Mouse (Mus musculus) heart, embryonic 12.5 days (tissue): ENCODE data around the gene Olfr317. TPM values are rescaled to one million over a fixed set of nuclear protein-coding genes. Genes with fewer than 3 reads are reported as not detected.
"Not testable (repeated sequence)": the region's sequence is repeated elsewhere in the genome, so short reads cannot be mapped to it uniquely, and the experiment has no call there.

Experiments used
- ATAC-seq: fragments of 200-750 bp; cut with Nextera tagmentation; 2 replicates; pipeline ENCODE4 v1.8.0; 2017; ENCODE audit warnings: moderate TSS enrichment, moderate library complexity; ENCODE audit not compliant: insufficient number of reproducible peaks, low FRiP score
- H3K27ac ChIP-seq: fragments of 300-500 bp; sonication (generic); 2 replicates; pipeline ENCODE4 v1.5.1; 2016; ENCODE audit warnings: mild to moderate bottlenecking, moderate library complexity; ENCODE audit not compliant: poor library complexity, severe bottlenecking
- H3K27me3 ChIP-seq: fragments of 300-500 bp; sonication (generic); replicated peaks from 2 replicates; pipeline ENCODE4 v1.6.1; 2016; ENCODE audit warnings: mild to moderate bottlenecking, moderate library complexity
- H3K36me3 ChIP-seq: fragments of 300-500 bp; sonication (generic); 2 replicates; pipeline ENCODE4 v1.6.1; 2016; ENCODE audit warnings: mild to moderate bottlenecking, moderate library complexity
- H3K4me1 ChIP-seq: fragments of 300-500 bp; sonication (generic); replicated peaks from 2 replicates; pipeline ENCODE4 v1.6.1; 2016; ENCODE audit warnings: mild to moderate bottlenecking
- H3K4me2 ChIP-seq: fragments of 300-500 bp; sonication (generic); 2 replicates; pipeline ENCODE4 v1.6.1; 2016; ENCODE audit warnings: mild to moderate bottlenecking, moderate library complexity
- H3K4me3 ChIP-seq: fragments of 300-500 bp; sonication (generic); 2 replicates; pipeline ENCODE4 v1.5.1; 2016; ENCODE audit warnings: mild to moderate bottlenecking
- H3K9ac ChIP-seq: fragments of 300-500 bp; sonication (generic); 2 replicates; pipeline ENCODE4 v1.6.1; 2016; ENCODE audit warnings: mild to moderate bottlenecking, moderate library complexity
- H3K9me3 ChIP-seq: fragments of 300-500 bp; sonication (generic); replicated peaks from 2 replicates; pipeline ENCODE4 v1.6.1; 2016; ENCODE audit warnings: mild to moderate bottlenecking, moderate library complexity
- WGBS: fragments of 180-500 bp; shearing (Covaris S2); methylation state at CpG from one replicate; pipeline ENCODE4 v1.1.7; 2016; 5-methylcytosine and 5-hydroxymethylcytosine counted together
- polyA plus RNA-seq: library from polyadenylated mRNA; unstranded; fragments of >200 nt; fragmentation: Nextera tagmentation; extraction: Ambion mirVana; gene quantifications from 2 replicates; pipeline ENCODE4 v1.2.1, GENCODE M21; 2016

Olfr317 gene
- polyA plus RNA-seq, 1 experiment from 2014 or later: not detected

DNA sequence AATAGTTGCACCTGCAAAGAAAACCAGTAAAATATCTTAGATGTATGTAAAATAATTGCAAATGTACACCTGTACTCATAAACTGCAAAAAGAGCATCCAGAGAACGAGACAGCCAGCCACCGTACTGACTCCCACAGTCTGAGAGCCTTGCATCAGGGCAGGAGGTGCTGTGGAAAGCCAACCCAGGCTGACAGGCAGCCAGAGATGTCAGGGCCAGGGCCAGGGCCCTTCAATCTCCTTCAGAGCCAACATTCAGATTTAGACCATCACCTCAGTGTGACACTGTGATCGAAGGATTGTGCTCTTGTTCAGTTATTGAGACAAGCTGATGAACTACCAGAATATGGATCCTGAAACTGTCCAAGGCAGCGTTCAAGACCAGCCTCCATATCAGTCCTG lies 19.3 kb downstream of the Olfr317 start:
- WGBS: 78% methylated on average over 4 of the region's 4 CpGs

DNA sequence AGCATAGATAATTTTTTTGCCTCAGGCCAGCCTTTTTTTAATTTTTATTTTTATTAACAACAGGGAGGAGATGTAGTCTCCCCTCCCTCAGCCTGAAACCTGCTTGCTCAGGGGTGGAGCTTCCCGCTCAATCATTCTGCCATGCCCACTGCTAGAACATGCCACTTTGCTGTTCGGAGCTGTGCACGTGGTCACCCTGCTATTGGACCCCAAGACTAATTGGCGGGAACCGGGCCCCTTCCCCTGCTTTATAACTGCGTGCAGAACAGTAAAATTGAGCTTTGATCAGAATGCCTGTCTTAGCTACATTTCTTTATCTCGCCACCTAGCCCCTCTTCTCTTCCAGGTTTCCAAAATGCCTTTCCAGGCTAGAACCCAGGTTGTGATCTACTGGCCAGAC lies 21.3 kb downstream of the Olfr317 start:
- not testable (repeated sequence) for H3K4me1 ChIP-seq, H3K9me3 ChIP-seq, H3K27ac ChIP-seq, H3K36me3 ChIP-seq, H3K4me2 ChIP-seq, H3K27me3 ChIP-seq, H3K4me3 ChIP-seq, ATAC-seq, H3K9ac ChIP-seq
- 87% methylated on average over 7 of the region's 7 CpGs for WGBS

More for the DNA sequence above, 19.3 kb downstream of the Olfr317 start:
- no peak for ATAC-seq
- H3K4me1 ChIP-seq: no peaks in the 10 kb centered on the region
- no peak overlapping the region for H3K9ac ChIP-seq
- no peak overlapping the region for H3K4me2 ChIP-seq
- H3K36me3 ChIP-seq: no peaks in the 10 kb centered on the region
- no peak overlapping the region for H3K4me3 ChIP-seq
- H3K9me3 ChIP-seq: no peaks in the 10 kb centered on the region
- H3K27ac ChIP-seq: no peak overlapping the region
- no peaks in the 10 kb centered on the region for H3K27me3 ChIP-seq

- no peak overlapping the region for H3K4me3 ChIP-seq
- H3K4me2 ChIP-seq: no peak overlapping the region
- no peaks in the 10 kb centered on the region for H3K36me3 ChIP-seq
- no peak for ATAC-seq
- no peaks in the 10 kb centered on the region for H3K27me3 ChIP-seq
- no peak overlapping the region for H3K9ac ChIP-seq
- 75% methylated on average over 11 of the region's 11 CpGs for WGBS
- no peaks in the 10 kb centered on the region for H3K9me3 ChIP-seq
- no peaks in the 10 kb centered on the region for H3K4me1 ChIP-seq
- H3K27ac ChIP-seq: no peak overlapping the region
These were observed 29.9 kb downstream of the Olfr317 start for GRCm38 (mm10) chr11:58709086-58709485.

- Histone ChIP-seq H3K36me3 (no peaks in the 10 kb centered on the region), H3K9ac (no peak within 1 kb of the TSS), H3K4me2 (no peak within 1 kb of the TSS), H3K4me1 (no peaks in the 10 kb centered on the region), H3K4me3 (no peak within 1 kb of the TSS), H3K27me3 (no peaks in the 10 kb centered on the region), H3K27ac (no peak within 1 kb of the TSS), H3K9me3 (peaks cover 14% of the 10 kb centered on the region)
- WGBS: 73% methylated on average over 3 of the region's 3 CpGs
- no peak for ATAC-seq
These were observed 40.1 kb downstream of the Olfr317 start, which contains the start of gene Olfr319 for GRCm38 (mm10) chr11:58698862-58699261. Olfr319 (plus strand) TSS chr11:58699162.

Other genes starting within 250 kb of the Olfr317 start
- gene Olfr332, start 246.7 kb downstream of the Olfr317 start, polyA plus RNA-seq: not detected in 2 replicates
- not detected in 2 replicates for gene Olfr331, start 236.6 kb downstream of the Olfr317 start, polyA plus RNA-seq
- gene Olfr330, start 204.4 kb downstream of the Olfr317 start, polyA plus RNA-seq: not detected in 2 replicates
- gene Olfr329-ps, start 192.8 kb downstream of the Olfr317 start, polyA plus RNA-seq: not detected in 2 replicates
- gene Olfr328, start 183.6 kb downstream of the Olfr317 start, polyA plus RNA-seq: not detected in 2 replicates
- gene Olfr224, start 168.7 kb downstream of the Olfr317 start, polyA plus RNA-seq: not detected in 2 replicates
- not detected in 2 replicates for gene Olfr325, start 161.5 kb downstream of the Olfr317 start, polyA plus RNA-seq
- gene Olfr324, start 144.1 kb downstream of the Olfr317 start, polyA plus RNA-seq: not detected in 2 replicates
- not detected in 2 replicates for gene 2210407C18Rik, start 123.1 kb downstream of the Olfr317 start, polyA plus RNA-seq
- gene Olfr323, start 108.7 kb downstream of the Olfr317 start, polyA plus RNA-seq: not detected in 2 replicates
- 1.5 and 2.0 TPM in 2 replicates for gene Trim58, start 98.7 kb downstream of the Olfr317 start, polyA plus RNA-seq
- not detected in 2 replicates for gene Olfr322, start 80.4 kb downstream of the Olfr317 start, polyA plus RNA-seq
- not detected in 2 replicates for gene Olfr320, start 58.1 kb downstream of the Olfr317 start, polyA plus RNA-seq
- not detected in 2 replicates for gene Olfr319, start 40.0 kb downstream of the Olfr317 start, polyA plus RNA-seq
- not detected in 2 replicates for gene Olfr318, start 15.2 kb downstream of the Olfr317 start, polyA plus RNA-seq
- not detected in 2 replicates for gene Olfr316, start 13.5 kb upstream of the Olfr317 start, polyA plus RNA-seq
- not detected in 2 replicates for gene Olfr315, start 34.0 kb upstream of the Olfr317 start, polyA plus RNA-seq
- 0.10 TPM in 1 of 2 replicates, not detected in the other for gene Olfr314, start 43.7 kb upstream of the Olfr317 start, polyA plus RNA-seq
- 0.65 and 1.1 TPM in 2 replicates for gene Fam183b, start 62.7 kb upstream of the Olfr317 start, polyA plus RNA-seq
- 0.18 TPM in 1 of 2 replicates, not detected in the other for gene Olfr313, start 75.8 kb upstream of the Olfr317 start, polyA plus RNA-seq
- 0.10 and 0.12 TPM in 2 replicates for gene Olfr312, start 90.0 kb upstream of the Olfr317 start, polyA plus RNA-seq
- gene Olfr311, start 100.0 kb upstream of the Olfr317 start, polyA plus RNA-seq: not detected in 2 replicates
- gene Gm12258, start 107.9 kb upstream of the Olfr317 start, polyA plus RNA-seq: 4.6 and 5.4 TPM in 2 replicates
- 3.6 and 4.8 TPM in 2 replicates for gene 2810021J22Rik, start 128.0 kb upstream of the Olfr317 start, polyA plus RNA-seq
- gene Zfp39, start 165.0 kb upstream of the Olfr317 start, polyA plus RNA-seq: 4.4 and 5.1 TPM in 2 replicates
- gene Btnl10, start 178.7 kb upstream of the Olfr317 start, polyA plus RNA-seq: 0.11 and 0.13 TPM in 2 replicates
- gene Rnf187, start 199.7 kb upstream of the Olfr317 start, polyA plus RNA-seq: 208 and 213 TPM in 2 replicates
- 8.5 and 11.6 TPM in 2 replicates for gene Hist3h2ba, start 209.7 kb upstream of the Olfr317 start, polyA plus RNA-seq
- gene Hist3h2a, start 215.5 kb upstream of the Olfr317 start, polyA plus RNA-seq: 26.5 and 28.4 TPM in 2 replicates
- gene Trim17, start 215.5 kb upstream of the Olfr317 start, polyA plus RNA-seq: 1.1 and 1.5 TPM in 2 replicates
- 27.6 and 30.8 TPM in 2 replicates for gene Trim11, start 238.9 kb upstream of the Olfr317 start, polyA plus RNA-seq